Mouse (Mus musculus): Measurements from ENCODE around the gene Hist1h2bn.
A peak's percentile ranks its signal among the peaks of the same experiment; 100 is the strongest.
"Not testable (repeated sequence)": the region's sequence is repeated elsewhere in the genome, so short reads cannot be mapped to it uniquely, and the experiment has no call there.

Hist1h2bn gene

DNA sequence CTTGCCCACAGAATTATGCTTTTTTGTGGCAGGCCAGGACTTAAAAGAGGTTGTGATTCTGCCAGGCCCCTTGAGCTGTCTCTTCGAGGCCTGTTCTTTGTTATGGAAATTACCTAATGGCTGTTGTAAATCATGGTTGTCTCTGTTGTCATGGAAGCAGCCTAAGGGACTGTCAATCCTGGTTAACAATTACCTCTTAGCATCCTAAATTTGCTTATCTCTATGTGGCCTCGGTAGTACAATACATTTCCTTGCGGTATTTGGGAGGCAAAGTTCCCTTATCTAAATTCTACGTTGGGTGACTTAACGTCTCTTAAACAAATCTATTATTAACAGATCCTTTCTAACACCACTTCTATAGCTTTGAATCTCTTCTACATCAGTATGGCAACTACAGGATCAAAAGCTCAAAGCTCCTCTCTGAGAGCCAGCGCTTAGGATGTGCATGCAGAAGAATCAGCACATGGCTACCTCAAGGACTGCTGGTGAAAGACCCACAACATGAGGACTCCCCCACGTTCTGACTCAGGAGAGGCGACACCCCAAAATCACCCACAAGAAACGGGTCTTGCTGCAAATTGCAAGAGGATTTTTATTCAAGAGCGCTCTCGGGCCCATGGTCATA is 25.9 kb upstream of the Hist1h2bn start:
- DNase-seq (ENCODE audit: low spot score in 2 of 2) = no peak

DNA sequence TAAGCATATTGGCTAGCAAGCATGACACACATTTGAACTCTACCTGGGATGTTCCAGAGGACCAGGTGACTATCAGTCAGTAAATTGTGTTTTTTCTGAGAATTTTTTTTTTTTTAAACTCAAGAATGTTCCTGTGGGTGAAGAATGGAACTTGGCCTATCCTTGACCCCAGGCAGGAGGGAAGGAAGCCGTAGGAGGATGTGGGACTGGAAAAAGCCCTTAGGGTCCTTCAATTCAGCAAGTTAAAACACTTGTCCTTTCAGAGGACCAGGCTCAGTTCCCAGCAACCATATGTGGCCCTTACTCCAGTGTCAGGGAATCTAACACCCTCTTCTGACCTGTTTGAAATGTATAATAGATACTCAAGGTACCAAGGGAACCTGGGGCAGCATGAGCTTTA is 24.4 kb upstream of the Hist1h2bn start:
- DNase-seq (ENCODE audit: low spot score in 2 of 2) = no peak

DNA sequence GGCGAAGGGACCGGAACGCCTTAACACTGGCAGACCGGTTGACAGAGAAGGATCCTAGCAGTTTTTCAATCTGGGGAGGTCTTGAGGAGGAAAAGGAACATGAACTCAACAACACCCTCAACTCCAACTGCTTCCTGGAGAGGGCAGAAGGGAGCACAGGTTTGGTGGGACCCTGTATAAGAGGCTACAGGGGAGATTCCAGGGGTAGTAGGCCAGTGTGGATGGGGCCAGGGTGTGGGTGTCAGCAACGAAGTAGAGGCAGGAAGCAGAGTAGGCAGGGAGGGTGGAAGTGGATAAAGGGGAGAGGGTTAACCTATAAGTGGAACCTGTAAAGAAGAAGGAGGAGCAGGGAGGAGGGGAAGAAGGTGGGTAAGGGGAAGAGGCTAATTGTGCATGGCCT is 20.5 kb upstream of the Hist1h2bn start:
- no peak for DNase-seq (ENCODE audit: low spot score in 2 of 2)

DNA sequence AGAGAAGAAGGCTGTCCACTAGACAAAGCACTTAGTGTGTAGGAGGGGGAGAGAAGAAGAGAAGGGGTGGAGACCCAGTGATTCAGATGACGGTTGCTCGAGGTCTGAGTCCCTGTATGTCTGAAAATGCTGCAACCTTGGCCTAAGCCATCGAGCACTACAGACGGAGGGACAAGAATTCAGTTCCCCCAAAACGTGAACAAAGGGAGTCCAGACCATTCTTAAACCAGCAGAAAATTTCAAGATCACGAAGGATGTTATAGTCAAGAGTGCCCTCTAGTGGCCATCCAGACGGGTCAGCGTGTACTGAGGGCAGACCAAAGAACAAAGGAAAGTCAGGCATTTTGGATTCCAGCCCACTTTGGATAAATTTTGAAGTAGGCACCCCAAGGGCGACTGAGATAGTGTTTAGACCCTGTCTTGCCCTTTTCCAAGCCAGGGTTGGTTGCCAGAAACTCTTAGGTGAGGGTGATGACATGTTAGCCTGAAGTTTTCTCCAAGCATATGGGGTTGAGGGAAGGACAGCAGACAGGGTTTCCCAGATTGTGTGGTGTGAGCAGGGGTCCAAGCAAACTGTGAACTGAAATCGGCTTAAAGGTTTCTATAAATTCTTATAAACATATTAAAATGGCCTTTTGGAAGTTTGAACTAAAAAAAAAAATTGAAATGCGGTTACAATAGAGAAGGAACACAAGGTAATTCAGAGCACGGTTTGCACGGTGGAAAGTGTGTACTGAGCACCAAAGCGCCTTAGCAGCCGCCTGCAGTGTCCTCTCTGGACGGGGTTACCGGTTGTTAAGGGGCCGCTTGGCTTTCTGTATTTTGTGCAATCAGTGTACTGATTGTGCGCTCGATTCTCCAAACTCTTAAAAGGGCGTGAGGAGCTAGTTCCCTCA is 19.7 kb upstream of the Hist1h2bn start:
- DNase-seq (ENCODE audit: low spot score in 2 of 2) = peak in 1 of 2 experiments; percentile 80

DNA sequence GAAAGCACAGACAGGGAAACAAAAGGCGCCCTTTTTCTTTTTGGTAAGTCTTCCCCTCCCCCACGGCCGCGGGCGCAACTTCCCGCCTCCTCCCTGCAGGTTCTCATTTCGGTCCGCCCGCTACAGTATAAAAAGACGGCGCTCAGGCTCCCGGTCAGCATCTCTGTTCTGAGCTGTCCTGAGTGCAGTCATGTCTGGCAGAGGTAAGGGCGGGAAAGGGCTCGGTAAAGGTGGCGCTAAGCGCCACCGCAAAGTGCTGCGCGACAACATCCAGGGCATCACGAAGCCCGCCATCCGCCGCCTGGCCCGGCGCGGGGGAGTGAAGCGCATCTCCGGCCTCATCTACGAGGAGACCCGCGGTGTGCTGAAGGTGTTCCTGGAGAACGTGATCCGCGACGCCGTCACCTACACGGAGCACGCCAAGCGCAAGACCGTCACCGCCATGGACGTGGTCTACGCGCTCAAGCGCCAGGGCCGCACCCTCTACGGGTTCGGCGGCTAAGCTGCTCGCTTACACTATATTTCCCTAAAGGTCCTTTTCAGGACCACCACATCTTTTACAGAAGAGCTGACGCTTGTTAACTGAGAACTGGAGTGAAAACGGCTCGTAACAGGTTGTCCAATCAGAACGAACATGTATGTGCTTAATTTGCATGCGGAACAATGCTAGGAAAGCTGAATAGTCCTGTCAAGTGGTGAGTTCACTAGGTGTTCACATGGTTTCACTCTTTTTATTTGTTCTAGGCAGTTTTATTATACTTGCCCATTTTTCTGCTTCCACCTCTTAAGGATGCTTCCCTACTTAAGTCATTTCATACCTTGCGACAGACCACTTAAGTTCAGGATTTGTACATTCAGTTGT is 18.8 kb upstream of the Hist1h2bn start, which contains the start of gene Hist1h4j:
Hist1h4j (plus strand) TSS at position 159 of the 862 bp plus-strand sequence.
- DNase-seq (ENCODE audit: low spot score in 2 of 2) = peak in 1 of 2 experiments; percentile 83

DNA sequence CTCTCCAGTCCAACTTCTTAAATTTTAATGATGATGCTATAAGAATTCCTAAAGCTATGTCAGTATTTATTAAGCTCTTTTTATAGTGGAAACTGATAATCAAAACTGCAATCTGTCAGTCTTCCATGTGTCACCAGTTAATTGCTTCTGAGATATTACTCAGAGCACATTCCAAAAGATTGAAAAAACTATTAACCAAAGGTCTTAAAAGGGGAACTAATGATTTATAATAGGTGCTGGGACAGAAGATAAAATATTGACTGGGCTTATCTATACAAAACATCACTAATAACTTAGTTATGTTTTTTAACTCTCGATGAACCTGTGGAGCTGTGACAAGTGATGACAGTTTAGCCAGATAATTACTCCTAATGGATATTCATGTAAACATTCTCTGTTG is 8.9 kb upstream of the Hist1h2bn start:
- DNase-seq (ENCODE audit: low spot score in 2 of 2) = no peak

DNA sequence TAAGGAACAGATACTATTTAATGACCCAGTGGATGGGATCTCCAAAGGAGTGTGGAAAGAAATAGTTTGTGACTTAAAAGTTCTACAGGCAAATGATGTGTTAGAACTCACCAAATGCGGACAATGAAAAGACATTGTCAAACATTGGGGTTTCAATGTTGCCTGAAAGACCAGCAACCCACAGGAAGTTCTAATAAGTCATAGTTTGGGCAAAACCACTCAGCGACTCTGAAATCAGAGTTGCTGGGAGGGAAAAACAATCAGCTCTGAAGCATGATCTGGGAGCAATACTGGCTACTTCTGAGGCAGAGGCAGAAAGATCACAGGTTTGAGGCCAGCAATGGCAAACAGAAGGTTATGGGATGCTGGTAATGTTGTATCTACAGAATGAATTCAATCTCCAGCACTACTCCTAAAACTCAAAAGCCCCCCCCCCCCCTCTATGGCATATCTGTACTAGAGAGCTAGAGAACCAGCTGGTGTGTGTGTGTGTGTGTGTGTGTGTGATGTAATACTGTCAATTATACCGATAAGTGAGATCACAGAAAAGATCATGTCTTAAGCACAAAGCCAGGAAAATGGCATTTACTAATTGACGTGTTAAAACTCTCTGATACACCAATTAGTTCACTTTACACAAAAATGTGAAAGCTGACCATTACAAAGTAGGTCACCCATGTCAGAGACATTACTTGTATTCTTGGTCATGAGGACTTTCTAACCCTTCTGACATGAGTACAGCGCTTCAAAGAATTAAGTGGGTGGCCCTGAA is 4.3 kb upstream of the Hist1h2bn start:
- no peak for DNase-seq (ENCODE audit: low spot score in 2 of 2)

DNA sequence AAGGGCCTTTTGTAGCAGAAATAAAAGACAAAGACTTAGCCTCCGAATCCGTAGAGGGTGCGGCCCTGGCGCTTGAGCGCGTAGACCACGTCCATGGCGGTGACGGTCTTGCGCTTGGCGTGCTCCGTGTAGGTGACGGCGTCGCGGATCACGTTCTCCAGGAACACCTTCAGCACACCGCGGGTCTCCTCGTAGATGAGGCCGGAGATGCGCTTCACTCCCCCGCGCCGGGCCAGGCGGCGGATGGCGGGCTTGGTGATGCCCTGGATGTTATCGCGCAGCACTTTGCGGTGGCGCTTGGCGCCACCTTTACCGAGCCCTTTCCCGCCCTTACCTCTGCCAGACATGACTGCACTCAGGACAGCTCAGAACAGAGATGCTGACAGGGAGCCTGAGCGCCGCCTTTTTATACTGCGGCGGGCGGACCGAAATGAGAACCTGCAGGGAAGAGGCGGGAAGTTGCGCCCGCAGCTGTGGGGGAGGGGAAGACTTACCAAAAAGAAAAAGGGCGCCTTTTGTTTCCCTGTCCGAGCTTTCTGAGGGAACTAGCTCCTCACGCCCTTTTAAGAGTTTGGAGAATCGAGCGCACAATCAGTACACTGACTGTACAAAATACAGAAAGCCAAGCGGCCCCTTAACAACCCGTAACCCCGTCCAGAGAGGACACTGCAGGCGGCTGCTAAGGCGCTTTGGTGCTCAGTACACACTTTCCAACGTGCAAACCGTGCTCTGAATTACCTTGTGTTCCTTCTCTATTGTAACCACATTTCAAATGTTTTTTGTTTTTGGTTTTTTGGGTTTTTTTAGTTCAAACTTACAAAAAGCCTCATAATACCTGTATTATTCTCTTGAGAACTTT is 3.5 kb upstream of the Hist1h2bn start, which contains the start of gene Hist1h4k:
Hist1h4k (minus strand) TSS at position 347 of the 859 bp plus-strand sequence.
- DNase-seq (ENCODE audit: low spot score in 2 of 2) = peak; percentile 80 to 95

DNA sequence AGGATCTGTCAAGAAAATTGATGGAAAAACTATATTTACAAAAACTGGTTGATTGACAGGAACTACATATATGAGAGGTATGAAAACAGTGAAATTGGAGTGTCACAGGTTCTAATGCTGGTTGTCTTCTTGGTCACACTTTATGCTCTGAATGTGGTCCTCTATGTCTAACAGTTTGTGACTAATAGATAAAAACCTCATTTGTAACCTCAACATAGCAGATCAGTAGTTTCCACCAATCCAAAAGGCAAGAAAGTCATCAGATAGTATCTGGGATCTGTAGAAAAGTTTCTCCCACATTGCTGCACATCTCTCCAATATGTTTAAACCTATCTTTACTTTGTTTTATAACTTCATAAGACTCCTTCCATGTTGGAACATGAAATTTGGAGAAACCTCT is 2.5 kb upstream of the Hist1h2bn start:
- DNase-seq (ENCODE audit: low spot score in 2 of 2) = no peak

DNA sequence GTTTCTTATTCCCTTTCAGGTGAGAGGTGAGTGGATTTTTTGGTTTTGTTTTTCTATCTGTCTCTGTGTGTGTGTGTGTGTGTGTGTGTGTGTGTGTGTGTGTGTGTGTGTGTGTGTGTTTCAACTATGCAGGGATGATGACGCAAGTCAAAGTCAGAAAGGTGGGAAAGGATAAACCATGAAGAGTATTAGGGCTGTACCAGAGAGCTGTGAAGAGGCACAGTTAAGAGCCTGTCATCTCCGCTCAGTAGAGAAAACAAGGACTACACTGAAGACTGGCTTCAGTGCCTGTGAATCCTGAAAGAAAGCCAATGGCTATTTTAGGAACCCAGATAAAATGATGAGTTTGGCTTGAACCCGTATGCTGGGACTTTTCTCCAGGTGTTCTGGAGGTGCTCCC is 2.1 kb upstream of the Hist1h2bn start:
- no peak for DNase-seq (ENCODE audit: low spot score in 2 of 2)

DNA sequence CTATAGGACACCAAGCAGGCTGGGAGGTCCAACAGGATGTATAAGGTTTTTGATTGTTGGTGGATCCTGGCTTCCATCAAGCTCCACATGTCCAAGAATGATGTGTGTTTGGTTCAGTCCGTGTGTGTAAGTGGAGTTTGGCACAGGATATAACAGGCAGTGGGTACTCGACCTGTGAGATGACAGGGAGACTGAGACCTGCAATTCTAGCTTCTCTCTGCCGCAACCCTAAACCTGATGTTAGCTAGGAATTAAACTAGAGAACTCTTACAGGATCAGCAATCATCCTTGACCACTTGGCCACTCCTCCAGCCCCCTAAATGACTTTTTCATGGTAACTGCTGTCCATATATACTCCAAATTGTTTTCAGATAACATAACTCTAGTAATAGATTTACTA is 1.6 kb upstream of the Hist1h2bn start:
- DNase-seq (ENCODE audit: low spot score in 2 of 2) = no peak

DNA sequence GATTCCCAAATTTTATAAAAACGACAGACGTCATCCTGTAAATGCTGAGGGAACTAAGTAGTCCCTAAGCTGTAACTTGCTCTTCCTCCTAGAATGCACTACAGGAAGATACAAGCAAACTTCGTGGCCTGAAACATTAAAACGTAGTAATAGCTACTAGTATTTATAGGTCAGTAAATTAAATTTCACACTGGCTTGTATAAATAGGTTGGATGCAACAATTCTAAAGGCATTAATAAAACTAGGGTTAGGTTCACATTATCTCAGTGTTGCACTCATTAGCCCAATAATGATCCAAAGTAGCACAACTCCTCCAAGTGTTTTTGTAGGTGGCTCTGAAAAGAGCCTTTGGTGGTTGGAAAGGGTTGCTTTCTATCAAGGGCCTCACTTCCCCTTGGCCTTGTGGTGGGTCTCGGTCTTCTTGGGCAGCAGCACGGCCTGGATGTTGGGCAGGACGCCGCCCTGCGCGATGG is 836 bp upstream of the Hist1h2bn start:
- DNase-seq (ENCODE audit: low spot score in 2 of 2) = no peak

DNA sequence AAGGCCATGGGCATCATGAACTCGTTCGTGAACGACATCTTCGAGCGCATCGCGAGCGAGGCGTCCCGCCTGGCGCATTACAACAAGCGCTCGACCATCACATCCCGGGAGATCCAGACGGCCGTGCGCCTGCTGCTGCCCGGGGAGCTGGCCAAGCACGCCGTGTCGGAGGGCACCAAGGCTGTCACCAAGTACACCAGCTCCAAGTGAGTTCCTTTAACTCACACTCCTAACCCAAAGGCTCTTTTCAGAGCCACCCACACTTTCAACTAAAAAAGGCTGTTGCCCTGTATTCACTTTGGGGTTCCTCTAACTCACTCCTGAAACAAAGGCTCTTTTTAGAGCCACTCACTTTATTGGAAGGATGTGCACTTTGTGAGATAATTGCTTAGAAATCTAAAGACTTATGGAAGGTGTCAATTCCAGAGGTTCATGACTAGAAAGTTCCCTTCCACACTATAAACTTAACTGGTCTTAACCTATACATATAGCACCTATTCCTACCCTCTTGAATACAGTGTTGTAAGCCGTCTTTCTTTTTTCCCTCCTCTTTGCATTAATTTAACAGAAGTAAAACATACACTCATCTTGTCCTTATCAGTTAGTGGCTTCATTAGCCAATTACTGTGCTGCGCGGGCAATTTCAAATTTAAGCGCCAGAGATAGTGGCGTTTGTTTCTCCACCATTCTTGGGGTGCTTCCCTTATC is 525 bp downstream of the Hist1h2bn start:
- DNase-seq (ENCODE audit: low spot score in 2 of 2) = not testable (repeated sequence)

DNA sequence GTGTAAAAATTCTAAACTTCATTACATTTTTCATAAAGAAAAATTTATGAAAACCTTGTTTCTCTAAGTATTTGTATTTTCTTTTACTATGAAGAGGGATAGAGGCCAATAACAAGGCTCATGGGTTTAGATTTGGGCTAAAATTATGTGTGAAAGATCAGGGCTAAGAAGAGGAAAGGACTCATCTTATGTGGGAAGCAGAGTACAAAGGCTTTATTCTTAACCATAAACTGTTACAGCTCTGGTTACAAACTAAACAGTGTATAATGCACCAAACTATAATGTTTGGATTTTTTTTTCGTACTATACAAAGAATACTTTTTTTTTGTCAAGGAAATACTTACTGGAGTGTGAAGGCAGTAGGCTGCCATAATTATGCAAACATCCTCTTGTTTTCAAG is 1.8 kb downstream of the Hist1h2bn start:
- DNase-seq (ENCODE audit: low spot score in 2 of 2) = no peak

DNA sequence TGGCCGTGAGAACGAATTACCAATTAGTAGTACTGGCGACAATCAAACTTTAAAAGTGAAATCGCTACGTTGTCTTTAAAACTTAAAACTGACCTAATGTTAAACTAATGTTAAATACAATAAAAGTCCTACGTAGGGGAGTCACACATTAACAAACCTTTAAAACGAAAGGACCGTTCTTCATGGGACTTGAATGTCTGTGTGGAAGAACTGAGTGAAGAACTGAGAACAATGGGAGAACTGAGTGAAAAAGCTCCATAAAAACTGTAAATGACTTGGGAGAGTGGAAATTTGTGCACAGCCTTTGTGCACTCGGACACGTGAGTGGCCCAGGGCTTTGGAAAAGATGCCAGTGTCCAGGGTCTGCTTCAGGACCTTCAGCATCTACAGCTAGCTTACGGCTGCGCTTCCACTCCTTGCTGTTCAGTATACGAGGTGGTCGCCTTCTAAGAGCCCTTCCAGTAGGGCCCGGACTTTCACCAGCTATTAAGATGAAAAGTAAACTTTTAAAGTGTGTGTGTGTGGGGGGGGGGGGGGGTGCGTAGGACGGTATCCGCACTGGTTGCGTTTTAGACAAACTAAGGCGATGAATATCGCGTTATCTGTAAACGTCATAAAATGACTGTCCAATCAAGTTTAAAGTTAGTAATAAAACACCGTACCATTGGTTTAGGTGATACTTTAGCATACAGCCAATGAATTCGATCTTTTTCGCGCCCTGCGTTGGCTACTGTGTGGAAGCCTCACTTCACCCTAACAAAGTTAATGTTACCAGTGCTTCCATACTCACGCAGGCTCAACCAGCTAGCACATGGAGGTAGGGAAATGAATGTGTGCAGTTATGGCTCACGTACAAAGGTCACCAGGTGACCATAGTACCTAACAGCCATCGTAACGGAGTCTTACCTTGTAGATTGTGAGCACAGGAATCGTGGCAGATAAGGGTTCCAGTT is 25.2 kb downstream of the Hist1h2bn start:
- DNase-seq (ENCODE audit: low spot score in 2 of 2) = peak; percentile 76 to 78

DNA sequence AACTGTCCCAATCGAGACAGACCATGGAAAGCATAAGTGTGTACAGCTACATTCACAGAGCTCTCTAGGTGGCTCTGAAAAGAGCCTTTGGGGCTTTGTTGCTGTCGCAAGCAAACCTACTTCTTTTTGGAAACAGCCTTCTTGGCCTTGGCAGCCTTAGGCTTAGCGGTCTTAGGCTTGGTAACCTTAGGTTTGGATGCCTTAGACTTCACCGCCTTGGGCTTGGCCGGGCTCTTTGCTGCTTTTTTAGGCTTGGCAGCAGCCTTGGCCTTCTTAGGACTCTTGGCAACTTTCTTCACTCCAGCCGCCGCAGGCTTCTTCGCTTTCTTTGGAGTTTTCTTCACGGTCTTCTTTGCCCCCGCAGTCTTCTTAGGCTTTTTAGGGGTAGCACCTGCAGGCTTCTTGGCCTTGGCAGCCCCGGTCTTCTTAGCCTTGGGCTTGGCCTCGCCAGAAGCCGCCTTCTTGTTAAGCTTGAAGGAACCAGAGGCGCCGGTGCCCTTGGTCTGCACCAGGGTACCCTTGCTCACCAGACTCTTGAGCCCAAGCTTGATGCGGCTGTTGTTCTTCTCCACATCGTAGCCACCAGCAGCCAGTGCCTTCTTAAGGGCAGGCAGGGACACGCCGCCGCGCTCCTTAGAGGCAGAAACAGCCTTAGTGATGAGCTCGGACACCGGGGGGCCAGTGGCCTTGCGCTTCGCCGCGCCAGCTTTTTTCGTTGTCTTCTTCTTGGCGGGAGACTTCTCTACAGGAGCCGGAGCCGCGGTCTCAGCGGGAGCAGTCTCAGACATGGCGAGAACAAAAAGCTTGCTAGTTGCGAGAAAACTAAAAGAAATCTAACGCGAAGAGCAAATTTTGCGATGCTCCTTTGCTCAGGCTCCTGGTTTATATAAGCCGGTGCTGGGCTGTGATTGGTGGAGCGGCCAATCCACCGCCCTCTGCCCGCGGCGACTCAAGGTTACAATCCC is 26.1 kb downstream of the Hist1h2bn start, which contains the start of gene Hist1h1b:
Hist1h1b (minus strand) TSS at position 859 of the 965 bp plus-strand sequence.
- peak in 1 of 2 experiments; percentile 65 for DNase-seq (ENCODE audit: low spot score in 2 of 2)

DNA sequence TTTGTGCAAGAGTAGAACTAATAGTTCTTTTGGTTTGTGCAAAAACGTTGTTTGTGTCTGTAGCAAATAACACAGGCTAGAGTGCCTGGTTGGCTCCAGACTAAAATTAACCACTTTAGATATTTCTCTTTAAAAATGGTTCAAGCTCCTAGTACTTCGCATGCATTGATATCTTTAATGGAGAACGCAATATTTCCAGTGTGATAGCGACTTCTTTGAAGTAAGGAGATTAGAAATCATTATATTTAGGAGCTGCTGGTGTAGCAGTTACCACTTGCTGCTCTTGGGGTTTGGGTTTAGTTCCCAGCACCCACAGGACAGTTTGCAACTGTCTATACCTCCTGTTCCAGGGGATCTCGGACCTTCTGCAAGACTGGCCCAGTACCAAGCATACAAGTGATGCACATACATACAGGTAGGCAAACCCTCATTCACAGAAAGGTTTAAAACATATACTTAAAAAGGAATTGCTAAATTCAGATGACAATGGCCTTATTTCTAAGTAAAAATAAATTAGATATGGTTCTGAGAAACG is 27.2 kb downstream of the Hist1h2bn start:
- no peak for DNase-seq (ENCODE audit: low spot score in 2 of 2)

Measured in left cerebral cortex, adult 9 months (tissue).